Mouse (Mus musculus) testis, adult 2 months (tissue): ENCODE results near the gene Fam83g.

Experiments
- CTCF ChIP-seq: fragments of 200-500 bp; IDR thresholded peaks from 2 replicates; pipeline ENCODE4 v1.5.1; 2012; ENCODE audit warnings: low read depth, mild to moderate bottlenecking, inconsistent platforms, low read length, moderate library complexity; ENCODE audit not compliant: control insufficient read depth, insufficient read depth, insufficient replicate concordance
- POLR2A ChIP-seq: fragments of 200-500 bp; IDR thresholded peaks from 2 replicates; pipeline ENCODE4 v1.6.1; 2012; ENCODE audit warnings: low read depth, mild to moderate bottlenecking, inconsistent platforms, low read length, moderate library complexity; ENCODE audit not compliant: control insufficient read depth

GRCm38 (mm10) chr11:61687595-61687994 is 3.7 kb downstream of the Fam83g start:
- TF ChIP-seq POLR2A (no peak), CTCF (no peak)
